Mouse (Mus musculus): ENCODE results near the gene Gm49337.
A peak's percentile ranks its signal among the peaks of the same experiment; 100 is the strongest.

Gene Gm49337

DNA sequence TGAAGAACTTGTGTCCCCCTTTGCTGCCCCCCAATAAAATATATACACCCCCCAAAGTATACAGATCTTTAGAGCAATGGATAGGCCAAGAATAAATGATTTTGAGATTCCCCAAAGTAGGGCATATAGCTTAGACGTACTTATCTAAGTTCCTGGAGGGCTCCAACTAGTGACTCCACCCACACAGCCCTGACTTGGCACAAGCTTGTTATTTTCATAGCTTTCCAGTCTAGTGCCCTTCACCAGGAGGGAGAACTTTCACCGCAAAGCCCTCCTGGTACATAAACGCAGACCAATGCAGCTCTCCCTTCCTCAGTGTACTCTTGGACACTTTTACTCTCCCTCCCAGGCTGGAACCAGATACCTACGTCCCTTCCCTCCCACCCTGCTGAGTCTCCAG, 11.0 kb upstream of the Gm49337 start:
- peak; percentile 46 for DNase-seq (ENCODE audit: low spot score)

DNA sequence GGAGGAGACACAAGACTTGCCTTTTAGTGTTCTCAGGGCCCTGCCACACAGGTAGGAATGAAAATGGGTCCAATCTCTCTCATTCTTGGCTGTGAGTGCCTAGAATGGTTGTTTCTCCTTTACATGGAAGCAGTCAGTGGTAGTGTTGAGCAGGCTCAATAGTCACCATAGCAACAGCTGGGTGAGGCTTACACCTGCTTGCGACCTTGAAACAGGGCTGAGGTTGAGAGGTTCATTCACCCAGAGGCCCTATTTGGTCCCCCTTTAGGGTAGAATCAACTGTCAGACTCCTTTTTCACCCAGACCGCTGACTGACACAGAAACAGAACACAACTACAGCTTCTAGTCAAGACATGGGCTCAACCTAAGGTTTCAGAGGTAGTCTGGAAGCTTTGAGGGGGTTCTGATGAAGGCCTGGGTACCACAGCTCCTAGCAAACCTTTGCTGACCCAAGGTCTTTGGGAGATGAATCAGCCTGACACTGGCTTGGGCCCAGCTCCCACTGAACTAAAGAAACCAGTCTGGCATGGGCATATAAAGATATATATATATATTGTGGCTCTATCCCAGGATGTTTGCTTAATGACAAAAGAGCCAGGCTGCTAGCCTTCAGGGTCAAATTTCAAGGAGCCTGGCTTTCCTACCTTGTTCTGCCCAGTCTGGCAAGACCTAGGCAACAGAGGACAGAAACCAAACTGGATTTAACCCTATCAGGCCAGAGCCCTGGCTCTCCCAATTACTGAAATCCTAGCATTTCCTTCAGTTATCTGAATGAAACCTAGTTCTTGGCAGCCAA, 8.2 kb upstream of the Gm49337 start:
- peak; percentile 42 for DNase-seq (ENCODE audit: low spot score)

DNA sequence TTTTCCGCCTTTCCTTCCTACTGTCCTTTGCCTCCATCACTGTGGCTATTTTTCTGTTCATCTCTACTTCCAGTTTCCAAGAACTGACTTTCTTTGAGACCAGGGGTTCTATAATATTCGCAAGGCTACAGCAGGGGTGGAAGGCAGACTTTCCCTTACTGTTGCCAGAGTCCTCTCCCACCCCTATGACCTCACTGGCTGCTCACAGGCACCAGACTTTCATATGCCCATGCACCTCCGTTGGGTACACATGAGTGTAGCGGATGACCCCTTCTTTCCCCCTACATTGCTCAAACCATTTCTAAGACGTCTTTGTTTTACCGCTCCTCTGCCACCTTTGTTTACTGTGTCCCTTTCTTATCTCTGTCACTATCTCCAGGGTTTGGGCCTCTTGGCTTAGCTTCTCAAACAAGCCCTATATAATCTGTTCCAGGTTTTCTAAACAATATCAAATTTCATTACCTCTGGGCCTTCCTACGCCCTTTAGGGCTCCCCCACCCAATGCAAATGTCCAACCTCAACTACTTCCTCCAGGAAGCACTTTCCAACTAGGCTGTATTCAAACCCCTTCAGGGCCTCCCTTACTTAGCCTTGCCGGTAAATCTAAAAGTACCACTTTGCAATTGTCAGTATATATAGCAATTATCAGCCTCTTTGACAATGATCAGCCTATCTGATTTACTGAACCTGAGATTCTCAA, 7.3 kb upstream of the Gm49337 start:
- no peak for DNase-seq (ENCODE audit: low spot score)

DNA sequence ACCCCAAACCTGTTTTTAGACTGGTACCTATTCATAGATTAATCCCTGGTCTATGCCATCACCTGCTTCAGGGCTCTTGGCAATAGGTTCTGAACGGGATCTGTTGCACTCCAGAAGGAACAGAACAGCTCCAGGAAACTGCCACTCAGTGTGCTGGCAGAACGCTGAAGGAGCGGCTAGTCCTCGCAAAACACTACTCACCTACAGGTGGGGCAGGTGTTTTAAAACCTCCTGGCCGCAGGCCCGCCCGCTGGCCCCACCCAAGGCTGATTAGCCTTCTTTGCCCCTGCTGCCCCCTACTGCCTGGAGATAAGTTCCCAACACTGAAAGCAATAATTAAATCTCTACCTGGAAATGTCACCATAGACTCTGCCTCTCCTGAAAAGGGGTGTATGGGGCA, 5.8 kb upstream of the Gm49337 start, which contains the start of gene Tspan1:
Gene Tspan1 (minus strand): TSS at position 198 of the 400 bp plus-strand sequence.
- peak; percentile 88 for DNase-seq (ENCODE audit: low spot score)

DNA sequence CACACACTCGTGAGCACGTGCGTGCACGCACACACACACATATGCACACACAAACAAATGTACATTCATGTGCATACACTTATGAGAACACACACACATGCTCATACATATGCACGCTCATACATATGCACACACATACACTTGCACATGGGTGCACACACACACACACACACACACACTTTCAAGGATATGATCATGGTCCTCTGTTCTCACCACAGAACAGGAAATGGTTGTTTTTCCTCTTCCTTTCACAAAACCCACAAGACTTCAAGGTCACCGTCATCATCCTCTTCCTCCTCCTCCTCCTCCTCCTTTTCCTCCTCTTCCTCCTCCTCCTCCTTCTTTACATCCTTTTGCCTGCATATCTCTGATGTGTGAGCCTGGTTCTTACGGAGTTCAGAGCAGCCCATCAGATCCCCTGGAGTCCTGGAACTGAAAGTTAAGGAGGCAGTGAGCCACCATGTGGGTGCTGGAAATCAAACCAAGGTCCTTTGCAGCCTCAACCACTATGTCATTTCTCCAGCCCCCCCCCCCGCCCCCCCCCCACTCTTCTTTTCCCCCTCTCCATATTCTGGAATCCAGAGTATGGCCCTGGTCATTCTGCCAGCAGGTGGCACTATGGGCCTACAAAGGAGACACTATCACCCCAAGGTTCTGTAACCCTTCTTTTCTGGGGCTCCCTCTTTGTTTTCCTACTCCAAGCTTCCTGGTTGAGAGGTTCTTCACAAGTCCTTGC, 4.4 kb upstream of the Gm49337 start:
- DNase-seq (ENCODE audit: low spot score), result peak; percentile 77

DNA sequence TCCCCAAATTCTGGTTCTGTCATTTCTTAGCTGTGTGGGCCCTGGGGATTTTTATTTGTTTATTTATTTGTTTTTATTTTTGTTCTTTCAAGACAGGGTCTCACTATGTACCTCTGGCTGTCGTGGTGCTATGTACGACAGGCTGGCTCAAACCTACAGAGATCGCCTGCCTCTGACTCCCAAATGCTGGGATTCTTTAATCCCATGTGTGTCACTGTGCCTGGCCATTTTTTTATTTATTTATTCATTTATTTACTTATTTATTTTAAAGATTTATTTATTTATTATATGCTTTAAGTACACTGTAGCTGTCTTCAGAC, 3.9 kb upstream of the Gm49337 start:
- no peak for DNase-seq (ENCODE audit: low spot score)

DNA sequence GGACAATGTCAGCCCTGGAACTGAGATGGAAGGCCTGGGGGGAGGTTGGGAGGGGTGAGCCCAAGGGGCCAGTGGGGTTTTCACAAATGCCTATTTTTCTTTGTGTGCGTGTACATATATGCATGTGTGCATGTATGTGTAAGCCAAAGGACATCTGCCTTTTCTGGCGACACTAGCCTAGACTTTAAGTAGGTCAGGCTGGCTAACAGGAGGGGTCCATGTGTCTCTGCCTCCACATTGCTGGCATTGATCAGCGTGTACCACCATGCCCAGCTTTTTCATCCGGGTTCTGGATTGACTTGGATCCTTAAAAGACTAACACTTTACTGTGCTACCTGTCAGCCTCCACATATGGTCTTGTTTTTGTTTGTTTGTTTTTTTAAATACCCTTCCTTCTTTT, 568 bp downstream of the Gm49337 start:
- DNase-seq (ENCODE audit: low spot score), result no peak

DNA sequence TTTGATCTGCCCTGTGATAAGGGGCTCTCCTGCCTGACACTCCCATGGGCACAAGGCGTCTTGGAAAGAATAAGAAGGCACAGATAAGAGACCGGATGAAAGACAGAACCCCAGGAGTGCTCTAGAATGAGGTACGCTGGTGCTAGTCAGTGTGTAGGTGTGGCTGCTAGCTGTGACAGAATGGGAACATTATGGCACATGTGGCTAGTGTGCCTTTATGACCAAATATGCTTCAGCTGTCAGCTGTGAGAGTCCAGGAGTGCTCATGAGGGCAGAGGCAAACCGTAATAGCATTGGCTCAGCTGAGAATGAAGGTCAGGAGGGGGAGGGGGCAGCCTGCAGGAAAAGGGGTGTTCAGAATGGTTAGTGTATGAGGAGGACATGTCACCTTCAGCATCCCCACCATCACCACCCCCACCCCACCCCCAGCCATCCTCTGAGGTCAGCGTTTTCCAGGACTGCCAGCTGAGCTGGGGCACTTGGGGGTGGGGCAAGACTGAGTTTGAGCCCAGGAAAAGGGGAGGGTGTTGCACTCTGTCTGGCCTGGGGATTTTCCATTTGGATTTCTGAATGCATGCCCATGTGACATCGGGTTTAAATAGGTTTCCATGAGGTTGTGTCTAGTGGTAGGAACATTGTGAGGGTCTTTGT, 1.4 kb downstream of the Gm49337 start:
- DNase-seq (ENCODE audit: low spot score), result peak; percentile 39

DNA sequence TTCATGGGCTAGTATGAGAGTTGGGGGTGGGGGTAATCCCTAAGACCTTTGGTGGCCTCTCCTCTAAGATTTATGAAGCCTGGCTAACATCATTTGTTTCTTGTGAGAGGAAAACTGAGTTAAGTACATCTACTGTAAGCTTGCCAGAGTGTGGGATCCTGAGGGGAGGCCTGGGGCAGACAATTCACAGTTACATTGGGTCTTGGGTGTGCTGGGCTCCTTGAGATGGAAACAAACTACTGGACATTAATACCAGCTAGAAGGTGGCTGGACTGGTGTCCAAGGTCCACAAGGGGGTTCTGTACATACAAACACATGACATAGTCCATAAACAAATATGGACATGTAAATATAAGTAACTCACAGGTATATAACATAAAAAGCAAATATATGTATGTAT, 2.0 kb downstream of the Gm49337 start:
- DNase-seq (ENCODE audit: low spot score), result no peak

DNA sequence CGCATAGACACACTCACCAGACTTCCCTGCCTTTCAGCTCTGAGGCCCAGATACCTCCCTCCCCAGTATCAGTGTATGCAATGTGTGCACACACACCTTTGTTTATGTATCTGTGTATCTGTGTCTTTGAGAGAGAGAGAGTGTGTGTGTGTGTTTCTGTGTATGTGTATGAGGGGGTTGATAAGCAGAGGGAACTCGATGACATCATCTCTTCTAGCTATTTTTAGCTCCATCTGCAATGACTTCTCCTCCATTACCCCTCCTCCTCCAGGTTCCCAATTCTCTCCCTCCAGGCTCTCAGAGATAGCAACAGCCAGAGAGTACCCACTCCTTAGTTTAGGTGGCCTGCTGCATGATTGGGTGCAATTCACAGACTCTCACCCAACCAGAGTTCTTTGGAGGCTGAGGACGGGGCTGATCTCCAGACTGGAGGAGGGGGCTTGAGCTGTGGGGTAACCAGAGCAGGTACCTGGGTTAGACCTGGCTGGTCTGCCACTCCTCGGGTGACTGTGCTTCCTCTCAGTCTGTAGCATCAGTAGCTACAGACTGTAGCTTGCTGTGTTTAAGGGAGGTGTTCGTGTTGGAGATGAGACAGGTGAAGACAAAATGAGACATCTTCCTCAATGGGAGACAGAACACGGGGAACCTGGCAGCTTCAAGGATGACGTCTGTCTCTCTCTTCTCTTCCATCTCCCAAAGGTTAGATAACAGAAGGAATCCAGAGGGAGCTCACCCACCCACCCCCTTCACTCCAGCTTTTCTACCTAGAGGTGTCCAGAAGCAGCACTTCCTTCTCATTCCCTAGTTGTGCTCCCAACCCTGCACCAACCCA, 2.7 kb downstream of the Gm49337 start:
- DNase-seq (ENCODE audit: low spot score), result peak; percentile 41

DNA sequence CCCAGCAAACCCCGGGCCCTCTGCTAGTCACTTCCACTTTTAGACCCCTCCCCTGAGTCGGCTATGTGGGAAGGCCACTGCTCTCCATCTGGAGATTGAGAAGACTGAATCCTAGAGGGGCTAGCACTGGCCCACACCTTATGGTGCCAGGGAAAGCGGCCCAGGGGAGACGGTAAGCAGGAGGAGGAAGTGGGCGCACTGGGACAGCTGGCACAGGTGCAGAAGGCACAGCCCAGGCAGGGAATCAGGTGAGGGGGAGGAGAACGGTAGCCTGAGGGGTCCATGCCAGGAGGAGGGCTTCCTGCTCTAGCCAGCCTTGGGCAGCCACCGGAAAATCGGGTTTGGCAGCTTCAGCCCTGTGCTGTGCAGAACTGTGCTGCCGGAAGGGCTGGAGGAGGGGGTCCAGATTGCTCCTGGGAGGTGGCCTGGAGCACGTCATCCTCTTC, 3.4 kb downstream of the Gm49337 start:
- peak; percentile 90 for DNase-seq (ENCODE audit: low spot score)

DNA sequence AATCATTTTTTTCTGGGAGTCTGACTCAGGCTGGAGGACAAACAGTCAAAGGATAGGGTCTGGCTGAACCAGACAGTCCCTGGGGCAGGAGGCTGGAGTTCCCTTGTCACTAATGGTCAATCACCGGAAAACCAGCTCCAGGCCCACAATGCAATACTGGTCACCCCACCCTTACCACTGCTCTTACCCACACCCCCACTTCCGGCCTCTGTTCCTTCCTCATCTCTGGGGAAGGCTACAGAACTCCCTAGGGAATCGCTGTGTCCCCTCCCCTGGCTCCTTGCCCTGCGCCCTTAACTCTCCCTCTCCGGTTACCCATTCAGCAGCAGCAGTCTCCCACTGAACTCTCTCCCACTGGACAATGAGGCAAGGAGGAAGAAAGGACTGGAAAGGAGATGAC, 4.0 kb downstream of the Gm49337 start:
- DNase-seq (ENCODE audit: low spot score), result peak; percentile 88

DNA sequence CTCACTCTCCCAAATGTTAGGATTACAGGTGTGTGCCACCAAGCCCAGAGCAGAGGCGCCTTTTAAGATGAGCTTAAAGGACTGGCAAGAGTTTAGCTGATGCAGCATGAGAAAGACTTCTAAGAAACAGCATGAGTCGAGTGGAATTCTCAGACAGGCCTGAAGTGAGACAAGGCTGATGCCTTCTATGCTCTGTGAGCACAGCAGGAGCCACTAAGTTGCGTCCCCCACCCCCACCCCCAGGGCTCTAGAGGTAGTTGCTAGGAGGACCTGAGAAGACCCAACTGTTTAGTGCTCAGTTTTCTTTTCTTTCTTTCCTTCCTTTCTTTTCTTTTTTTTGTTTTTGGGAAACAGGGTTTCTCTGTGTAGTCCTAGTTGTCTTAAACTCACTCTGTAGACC, 8.9 kb downstream of the Gm49337 start:
- DNase-seq (ENCODE audit: low spot score), result no peak

DNA sequence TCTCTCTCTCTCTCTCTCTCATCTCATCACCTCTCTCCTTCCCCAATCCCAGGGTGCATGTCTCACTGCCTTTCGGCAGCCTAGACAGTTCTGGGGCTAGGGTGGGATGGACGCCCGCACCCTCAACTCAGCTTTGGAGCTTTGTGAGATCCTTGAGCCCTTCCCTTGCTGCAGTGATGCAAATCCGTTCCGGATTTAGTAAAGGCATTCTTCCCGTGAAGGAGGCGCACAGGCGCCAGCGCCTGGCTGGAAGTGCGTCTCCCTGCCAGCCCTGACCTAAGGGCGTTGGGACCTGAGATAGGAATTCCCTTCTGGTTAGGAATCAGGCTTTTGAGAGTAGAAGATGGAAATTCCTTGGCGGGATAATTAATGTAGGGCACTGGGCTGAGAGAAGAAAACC, 9.6 kb downstream of the Gm49337 start:
- peak; percentile 72 for DNase-seq (ENCODE audit: low spot score)

DNA sequence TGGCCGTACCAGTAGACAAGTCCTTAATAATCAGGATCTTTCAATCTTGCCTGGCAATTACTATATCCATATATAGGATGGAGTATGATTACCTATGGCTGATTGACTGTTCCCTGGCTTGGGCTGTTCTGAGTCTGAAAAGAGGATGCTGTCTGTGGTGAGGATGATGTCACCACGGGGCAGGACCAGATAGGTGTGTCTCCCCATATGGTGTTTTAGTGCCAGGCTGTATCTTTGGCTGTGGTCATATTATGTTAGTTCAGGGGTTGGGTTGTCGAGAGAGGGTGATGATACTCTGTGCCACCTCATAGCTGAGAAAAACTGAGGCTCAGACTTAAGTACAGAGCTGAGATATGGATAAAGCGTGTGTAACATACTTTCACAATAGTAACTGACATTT, 11.9 kb downstream of the Gm49337 start:
- no peak for DNase-seq (ENCODE audit: low spot score)

DNA sequence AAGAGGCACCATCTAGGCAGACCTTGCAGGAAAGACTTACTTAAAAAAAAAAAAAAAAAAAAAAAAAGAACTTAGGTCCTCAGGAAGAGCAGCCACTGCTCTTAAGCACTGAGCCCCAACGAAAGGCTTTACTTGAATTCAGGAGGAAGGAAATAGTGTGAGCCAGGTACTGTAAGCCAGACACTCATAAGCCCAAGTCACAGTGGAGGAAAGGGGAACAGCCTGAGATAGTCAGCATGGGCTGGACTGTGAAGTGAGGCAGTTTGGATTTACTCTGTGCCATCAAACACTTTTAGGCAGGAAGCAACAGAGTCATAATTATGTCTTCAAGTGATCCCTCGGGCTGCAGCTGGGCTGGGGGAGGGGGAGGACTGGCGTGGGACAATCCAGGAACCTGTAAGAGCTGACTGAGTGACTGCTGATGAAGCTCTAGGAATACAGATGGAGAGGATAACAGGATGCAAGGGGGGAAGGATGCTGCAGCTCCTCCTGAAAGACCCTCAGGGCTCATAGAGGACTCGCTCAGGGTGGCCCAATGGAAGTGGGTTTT, 19.2 kb downstream of the Gm49337 start:
- DNase-seq (ENCODE audit: low spot score), result no peak

DNA sequence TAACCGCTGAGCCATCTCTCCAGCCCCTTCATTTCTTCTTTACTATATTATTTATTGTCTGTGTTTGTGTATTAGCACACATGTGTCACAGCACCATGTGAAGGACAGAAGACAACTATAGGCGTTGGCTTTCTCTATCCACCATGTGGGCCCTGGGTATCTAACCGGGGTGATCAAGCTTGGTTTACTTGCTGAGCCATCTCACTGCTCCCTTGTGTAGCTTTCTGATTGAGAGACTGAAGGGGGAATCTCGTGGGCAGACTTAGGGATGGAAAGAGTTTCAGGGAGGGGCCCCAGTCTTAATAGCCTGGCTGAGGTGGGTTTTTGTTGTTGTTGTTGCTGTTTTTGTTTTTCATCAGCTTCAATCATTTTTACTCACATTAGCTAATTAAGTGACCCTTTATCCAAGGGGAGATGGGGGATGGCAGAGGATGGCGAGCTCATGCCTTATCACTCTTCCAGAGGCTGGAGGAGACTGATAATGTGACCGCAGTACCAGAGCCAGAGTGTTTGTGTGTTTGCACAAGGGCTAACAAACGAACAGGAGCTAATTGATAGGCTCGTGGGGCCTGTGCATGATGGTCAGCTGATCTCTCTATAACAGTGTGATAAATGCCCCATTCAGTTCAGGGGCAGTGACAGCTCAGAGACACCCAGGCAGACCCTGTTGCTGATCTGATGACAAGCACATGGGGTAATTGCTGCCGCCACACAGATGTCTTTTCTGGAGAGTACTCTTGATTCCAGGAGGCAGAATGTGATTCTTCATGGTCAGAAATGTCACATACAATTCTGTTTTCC, 20.6 kb downstream of the Gm49337 start:
- DNase-seq (ENCODE audit: low spot score), result no peak

DNA sequence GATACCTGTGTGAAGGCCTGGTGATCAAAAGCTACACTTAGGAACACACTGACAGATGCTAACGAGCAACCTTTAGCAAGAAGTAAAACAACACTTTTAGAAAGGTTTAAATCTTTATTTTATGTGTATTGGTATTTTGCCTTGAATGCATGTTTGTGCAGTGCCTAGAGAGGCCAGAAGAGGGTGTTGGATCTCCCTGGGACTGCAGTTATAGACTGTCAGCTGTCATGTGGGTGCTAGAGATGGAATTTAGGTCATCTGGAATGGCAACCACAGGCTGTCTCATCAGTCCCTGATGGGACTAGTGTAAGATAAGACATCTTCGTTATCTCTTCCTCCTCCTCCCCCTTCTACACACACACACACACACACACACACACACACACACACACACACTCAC, 25.2 kb downstream of the Gm49337 start:
- DNase-seq (ENCODE audit: low spot score), result no peak

DNA sequence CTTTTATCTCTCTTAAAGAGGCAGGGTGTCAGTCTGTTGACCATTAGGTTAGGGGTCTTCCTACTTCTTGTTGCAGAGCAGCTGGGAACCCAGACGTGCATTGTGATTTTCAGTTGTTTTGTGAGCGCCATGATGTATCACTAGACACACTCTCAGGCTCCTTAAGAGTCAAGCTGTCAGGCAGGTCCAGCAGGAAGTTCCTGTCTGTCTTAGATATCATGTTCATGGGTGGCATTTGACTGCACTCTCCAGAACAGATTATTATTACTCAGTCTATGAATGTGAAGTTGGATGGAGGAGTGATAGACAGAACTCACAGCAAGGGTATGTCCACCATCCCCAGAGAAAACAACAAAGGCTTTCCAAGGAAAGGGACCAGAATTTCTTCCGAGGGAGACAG, 31.2 kb downstream of the Gm49337 start:
- DNase-seq (ENCODE audit: low spot score), result no peak

DNA sequence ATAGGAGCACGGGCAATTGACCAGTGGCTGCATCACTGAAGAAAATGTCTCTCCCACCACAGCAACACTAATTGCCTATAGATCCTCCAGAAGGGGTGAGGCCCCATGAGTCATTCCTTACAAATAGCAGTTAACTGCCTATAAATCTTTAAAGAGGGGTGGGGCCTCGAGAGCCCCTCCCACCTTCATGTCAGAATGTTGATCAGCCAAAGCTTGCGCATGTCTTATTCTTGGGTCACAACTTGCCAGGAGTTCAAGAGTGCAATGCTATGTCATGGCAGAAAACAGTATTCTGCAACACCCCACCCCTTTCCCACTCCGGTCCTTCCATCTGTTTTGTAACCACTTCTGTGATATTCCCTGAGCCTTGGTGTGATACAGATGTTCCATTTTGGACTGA, 33.3 kb downstream of the Gm49337 start:
- no peak for DNase-seq (ENCODE audit: low spot score)
